Mouse (Mus musculus) limb, embryonic 11.5 days (tissue): ENCODE data around the gene Mpeg1. TPM values are rescaled to one million over a fixed set of nuclear protein-coding genes. Genes with fewer than 3 reads are reported as not detected.

Source experiments
- ATAC-seq: fragments of 200-750 bp; cut with Nextera tagmentation; 2 replicates; pipeline ENCODE4 v1.8.0; 2017; ENCODE audit warnings: low read depth; ENCODE audit not compliant: insufficient number of reproducible peaks, low FRiP score, low TSS enrichment
- DNase-seq: peaks from one replicate; pipeline ENCODE4 v3.0.0-alpha.2; 2015; ENCODE audit warnings: low spot score
- H3K27ac ChIP-seq: fragments of 300-500 bp; sonication (generic); replicated peaks from 2 replicates; pipeline ENCODE4 v1.5.1; 2014; ENCODE audit warnings: low read depth, mild to moderate bottlenecking, low read length
- H3K27me3 ChIP-seq: fragments of 300-500 bp; sonication (generic); 2 replicates; pipeline ENCODE4 v1.6.1; 2014; ENCODE audit warnings: mild to moderate bottlenecking, low read length, mixed read lengths; ENCODE audit not compliant: control insufficient read depth, insufficient read depth
- H3K36me3 ChIP-seq: fragments of 300-500 bp; sonication (generic); 2 replicates; pipeline ENCODE4 v1.6.1; 2014; ENCODE audit warnings: mild to moderate bottlenecking, low read length, moderate library complexity, mixed read lengths; ENCODE audit not compliant: control insufficient read depth, insufficient read depth
- H3K4me1 ChIP-seq: fragments of 300-500 bp; sonication (generic); 2 replicates; pipeline ENCODE4 v1.6.1; 2014; ENCODE audit warnings: low read length, mixed read lengths; ENCODE audit not compliant: control insufficient read depth, insufficient read depth
- H3K4me2 ChIP-seq: fragments of 300-500 bp; sonication (generic); 2 replicates; pipeline ENCODE4 v1.6.1; 2014; ENCODE audit warnings: low read depth, mild to moderate bottlenecking, moderate library complexity; ENCODE audit not compliant: severe bottlenecking
- H3K4me3 ChIP-seq: fragments of 300-500 bp; sonication (generic); 2 replicates; pipeline ENCODE4 v1.5.1; 2014; ENCODE audit warnings: low read depth, low read length
- H3K9ac ChIP-seq: fragments of 300-500 bp; sonication (generic); 2 replicates; pipeline ENCODE4 v1.6.1; 2014; ENCODE audit warnings: mild to moderate bottlenecking, low read length
- H3K9me3 ChIP-seq: fragments of 300-500 bp; sonication (generic); 2 replicates; pipeline ENCODE4 v1.6.1; 2016; ENCODE audit warnings: low read length; ENCODE audit not compliant: control insufficient read depth
- WGBS: fragments of 180-500 bp; shearing (Covaris S2); extraction: QIAGEN DNeasy Blood & Tissue Kit; methylation state at CpG from one replicate; pipeline ENCODE4 v1.1.7; 2014; 5-methylcytosine and 5-hydroxymethylcytosine counted together
- polyA plus RNA-seq: library from polyadenylated mRNA; unstranded; fragments of >200 nt; fragmentation: Nextera tagmentation; extraction: Ambion mirVana; gene quantifications from 2 replicates; pipeline ENCODE4 v1.2.1, GENCODE M21; 2014

The Mpeg1 gene
- 0.10 and 0.17 TPM in 2 replicates for polyA plus RNA-seq

DNA sequence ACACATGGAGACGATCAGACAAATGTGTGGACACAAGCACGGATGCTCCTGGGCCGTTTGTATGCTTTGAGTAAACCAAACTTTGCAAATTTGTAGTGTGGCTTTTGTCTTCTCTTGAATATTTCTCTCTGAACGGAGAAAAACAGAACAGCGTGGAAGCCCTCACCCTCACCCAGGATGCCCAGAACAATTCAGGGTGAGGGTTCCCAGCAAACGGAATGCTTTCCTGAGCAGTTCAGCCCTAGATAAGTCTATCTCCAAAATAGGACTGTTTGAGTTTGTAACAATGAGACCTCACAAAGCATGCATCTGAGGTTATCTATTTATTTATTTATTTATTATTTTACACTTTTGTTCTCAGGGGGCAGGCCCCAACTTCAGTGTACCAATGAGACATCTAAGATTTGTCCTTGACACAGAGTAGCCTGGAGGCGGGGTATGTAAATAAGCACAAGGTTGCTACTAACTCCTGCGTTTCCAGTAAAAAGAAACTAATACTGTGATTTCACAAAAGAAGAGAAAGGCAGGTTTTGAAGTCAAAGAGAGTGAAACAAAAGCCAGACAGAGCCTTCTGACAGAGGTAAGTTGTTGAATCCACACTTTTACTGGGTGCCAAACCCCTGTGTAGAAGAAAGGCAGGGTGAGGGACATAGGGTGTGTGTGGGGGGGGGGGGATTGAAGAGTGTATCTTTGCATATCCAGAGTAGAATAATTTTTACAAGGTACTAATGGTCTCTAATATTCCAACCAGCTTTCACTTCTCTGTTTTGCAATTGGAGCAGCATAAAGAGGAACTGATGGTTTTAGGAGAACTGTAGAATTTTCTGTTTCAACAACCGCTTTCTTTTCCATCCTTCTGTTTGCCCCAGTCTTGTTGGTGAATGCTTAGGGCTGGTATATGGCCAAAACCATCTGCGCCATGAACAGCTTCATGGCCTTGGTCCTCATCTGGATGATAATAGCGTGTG, at the start of gene Mpeg1:
Gene Mpeg1 (plus strand): TSS at position 498 of the 968 bp plus-strand sequence.
- no peak within 1 kb of the TSS for H3K27ac ChIP-seq
- H3K4me1 ChIP-seq, result no peaks in the 10 kb centered on the region
- H3K36me3 ChIP-seq, result no peaks in the 10 kb centered on the region
- ATAC-seq, result no peak
- DNase-seq, result no peak
- no peak within 1 kb of the TSS for H3K4me2 ChIP-seq
- H3K4me3 ChIP-seq, result no peak within 1 kb of the TSS
- no peaks in the 10 kb centered on the region for H3K27me3 ChIP-seq
- no peaks in the 10 kb centered on the region for H3K9me3 ChIP-seq
- no peak within 1 kb of the TSS for H3K9ac ChIP-seq
- WGBS, result 86% methylated on average over 11 of the region's 11 CpGs

DNA sequence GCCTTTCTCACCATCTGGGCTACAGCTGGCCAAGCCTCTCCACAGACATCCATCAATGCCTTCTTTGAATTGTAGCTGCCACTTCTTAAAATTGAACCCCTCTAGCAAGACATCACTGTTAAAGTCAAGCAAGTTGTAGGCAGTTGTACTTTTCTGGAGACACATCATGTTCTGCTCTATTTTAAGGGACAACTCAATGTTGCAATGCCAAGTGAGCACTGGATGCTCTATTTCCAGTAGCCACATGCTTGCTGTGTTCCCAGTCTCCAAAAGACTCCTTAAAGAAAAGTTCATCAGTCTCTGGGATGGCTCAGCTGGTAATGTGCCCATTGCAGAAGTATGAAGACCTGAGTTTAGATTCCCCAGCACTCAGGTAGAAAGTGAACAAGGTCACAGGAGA, 46.8 kb upstream of the Mpeg1 start:
- no peak for DNase-seq
- Histone ChIP-seq H3K27ac (no peak overlapping the region), H3K36me3 (no peaks in the 10 kb centered on the region), H3K27me3 (no peaks in the 10 kb centered on the region), H3K4me2 (no peak overlapping the region), H3K4me1 (no peaks in the 10 kb centered on the region), H3K4me3 (no peak overlapping the region), H3K9me3 (no peaks in the 10 kb centered on the region), H3K9ac (no peak overlapping the region)
- ATAC-seq, result no peak

DNA sequence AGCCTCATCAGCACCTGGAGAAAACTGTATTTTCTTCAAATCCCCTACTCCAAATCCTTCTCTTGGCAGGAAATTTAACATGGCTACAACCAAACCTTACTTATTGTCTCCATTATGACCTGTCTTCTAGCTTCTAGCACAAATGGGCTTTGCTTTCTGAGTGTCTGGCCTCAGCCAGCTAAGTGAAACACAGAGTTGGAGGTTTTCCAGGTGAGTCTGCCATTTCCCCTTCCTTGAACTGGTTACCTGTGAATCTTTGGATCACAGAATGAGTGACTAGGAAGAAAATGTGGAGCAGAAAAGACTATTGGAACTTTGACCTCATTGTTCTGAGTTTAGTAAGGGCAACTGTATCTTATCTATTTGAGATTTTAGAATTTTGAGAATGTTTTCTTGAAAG, 43.2 kb upstream of the Mpeg1 start, which contains the start of gene Olfr1441:
Gene Olfr1441 (plus strand): TSS at position 73 of the 400 bp plus-strand sequence.
- H3K27ac ChIP-seq, result no peak within 1 kb of the TSS
- no peak within 1 kb of the TSS for H3K4me3 ChIP-seq
- no peaks in the 10 kb centered on the region for H3K4me1 ChIP-seq
- DNase-seq (no peak), ATAC-seq (no peak)
- no peak within 1 kb of the TSS for H3K9ac ChIP-seq
- H3K9me3 ChIP-seq, result no peaks in the 10 kb centered on the region
- H3K4me2 ChIP-seq, result no peak within 1 kb of the TSS
- H3K36me3 ChIP-seq, result no peaks in the 10 kb centered on the region
- H3K27me3 ChIP-seq, result no peaks in the 10 kb centered on the region

DNA sequence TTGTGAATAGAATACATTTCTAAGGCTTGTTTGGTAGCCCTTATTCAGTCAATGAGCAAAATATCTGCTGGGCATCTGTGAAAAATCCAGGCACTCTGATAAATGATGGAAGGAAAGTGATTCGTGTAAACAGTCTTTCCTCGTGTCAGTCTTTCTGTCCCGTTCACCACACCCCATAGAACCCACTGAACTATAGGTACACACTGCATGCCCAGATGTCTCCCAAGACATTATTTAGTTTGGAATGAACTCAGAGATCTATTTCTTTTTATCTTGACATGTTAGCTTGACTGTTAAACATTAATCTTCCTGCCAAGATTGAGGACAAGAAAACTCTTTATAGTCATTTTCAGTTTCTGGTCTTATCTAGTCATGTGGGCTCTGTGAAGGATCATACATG, 42.3 kb upstream of the Mpeg1 start:
- no peak for DNase-seq
- WGBS, result 89% methylated on average over 3 of the region's 3 CpGs
- ATAC-seq, result no peak

DNA sequence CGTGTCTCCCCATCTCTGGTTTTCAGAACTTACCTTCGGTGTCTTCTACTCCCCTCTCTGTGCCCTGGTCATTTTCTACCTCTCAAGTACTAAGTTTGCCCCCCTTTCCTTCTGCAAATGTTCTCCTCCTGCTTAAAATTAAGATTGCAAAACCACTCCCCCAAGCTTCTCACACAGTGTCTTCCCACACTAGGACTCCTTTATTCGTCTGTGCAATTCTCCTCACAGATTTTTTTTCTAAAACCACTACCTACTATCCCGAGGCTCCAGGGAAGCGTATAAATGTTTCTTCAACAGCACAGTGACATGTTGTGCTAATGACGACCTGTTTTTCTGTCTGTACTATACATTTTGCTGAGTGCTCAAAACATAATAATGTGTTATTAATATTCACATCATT, 40.0 kb upstream of the Mpeg1 start:
- Histone ChIP-seq H3K27ac (no peak overlapping the region), H3K4me3 (no peak overlapping the region), H3K9me3 (no peaks in the 10 kb centered on the region), H3K4me1 (no peaks in the 10 kb centered on the region), H3K9ac (no peak overlapping the region), H3K36me3 (no peaks in the 10 kb centered on the region), H3K27me3 (no peaks in the 10 kb centered on the region), H3K4me2 (no peak overlapping the region)
- DNase-seq (no peak), ATAC-seq (no peak)
- 80% methylated on average over 6 of the region's 6 CpGs for WGBS

More for the DNA sequence above, 42.3 kb upstream of the Mpeg1 start:
- Histone ChIP-seq H3K27me3 (no peaks in the 10 kb centered on the region), H3K4me1 (no peaks in the 10 kb centered on the region), H3K4me2 (no peak overlapping the region), H3K9me3 (no peaks in the 10 kb centered on the region), H3K4me3 (no peak overlapping the region), H3K36me3 (no peaks in the 10 kb centered on the region), H3K27ac (no peak overlapping the region), H3K9ac (no peak overlapping the region)

DNA sequence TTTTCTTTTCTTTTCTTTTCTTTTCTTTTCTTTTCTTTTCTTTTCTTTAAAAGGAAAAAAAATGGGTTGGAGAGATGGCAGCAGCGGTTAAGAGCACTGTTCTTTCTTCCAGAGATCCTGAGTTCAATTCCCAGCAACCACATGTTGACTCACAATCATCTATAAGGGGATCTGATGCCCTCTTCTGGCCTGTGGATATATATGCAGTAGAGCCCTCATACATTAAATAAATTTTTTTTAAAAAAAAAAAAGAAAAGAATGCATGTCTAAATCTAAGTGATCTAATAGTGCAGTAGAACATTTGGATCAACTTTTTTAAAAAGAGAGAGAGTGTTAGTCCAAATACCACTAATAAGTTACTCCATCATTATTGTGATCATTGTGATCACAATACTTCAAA, 38.9 kb upstream of the Mpeg1 start:
- Histone ChIP-seq H3K27me3 (no peaks in the 10 kb centered on the region), H3K4me1 (no peaks in the 10 kb centered on the region), H3K4me2 (no peak overlapping the region), H3K9me3 (no peaks in the 10 kb centered on the region), H3K27ac (no peak overlapping the region), H3K4me3 (no peak overlapping the region), H3K36me3 (no peaks in the 10 kb centered on the region), H3K9ac (no peak overlapping the region)
- ATAC-seq, result no peak
- no peak for DNase-seq
- 83% methylated on average over 1 of the region's 1 CpGs for WGBS

DNA sequence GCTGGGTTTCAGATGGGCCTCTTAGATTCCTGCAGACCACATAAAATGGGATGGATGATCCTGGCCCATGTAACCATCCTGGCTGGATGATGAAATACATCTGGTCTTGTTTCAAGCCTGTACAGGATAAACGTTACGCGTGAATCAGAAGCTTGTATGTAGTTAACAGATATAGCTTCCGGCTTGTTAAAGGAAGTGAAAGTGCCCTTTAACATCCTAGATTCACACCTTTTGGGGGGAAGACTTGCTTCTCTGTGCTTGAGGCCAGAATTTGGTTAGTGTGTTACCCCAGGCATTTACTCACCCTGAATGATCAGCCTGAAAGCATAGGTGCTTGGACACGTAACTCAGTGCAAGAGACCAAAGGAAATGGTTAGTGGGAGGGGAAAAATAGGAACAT, 33.5 kb upstream of the Mpeg1 start:
- Histone ChIP-seq H3K9me3 (no peaks in the 10 kb centered on the region), H3K36me3 (no peaks in the 10 kb centered on the region)

DNA sequence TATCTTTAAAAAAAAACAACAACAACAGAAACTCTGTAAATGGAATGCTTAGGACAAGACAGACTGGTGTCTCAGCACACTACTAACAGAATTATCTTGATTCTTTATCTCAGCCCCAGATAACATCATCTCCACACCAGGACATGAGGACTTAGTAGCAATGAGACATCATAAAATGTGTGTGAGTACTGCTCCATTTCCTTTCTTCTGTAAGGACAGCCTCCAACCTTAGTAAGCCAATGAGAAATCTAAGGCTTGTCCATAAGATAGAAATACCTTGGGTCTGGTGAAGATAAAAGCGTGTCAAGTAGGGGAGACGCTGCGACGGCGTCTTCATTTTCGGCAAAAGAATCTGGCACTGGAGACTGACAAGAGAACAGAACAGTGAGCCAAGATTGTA, 33.0 kb upstream of the Mpeg1 start, which contains the start of gene Pfpl:
Gene Pfpl (plus strand): TSS at position 301 of the 400 bp plus-strand sequence.
- Histone ChIP-seq H3K4me1 (no peaks in the 10 kb centered on the region), H3K27ac (no peak within 1 kb of the TSS), H3K36me3 (no peaks in the 10 kb centered on the region), H3K4me3 (no peak within 1 kb of the TSS), H3K9ac (no peak within 1 kb of the TSS), H3K27me3 (no peaks in the 10 kb centered on the region), H3K9me3 (no peaks in the 10 kb centered on the region), H3K4me2 (no peak within 1 kb of the TSS)
- ATAC-seq (no peak), DNase-seq (no peak)
- 92% methylated on average over 6 of the region's 6 CpGs for WGBS

More for the DNA sequence above, 33.5 kb upstream of the Mpeg1 start:
- Histone ChIP-seq H3K4me2 (no peak overlapping the region), H3K4me1 (no peaks in the 10 kb centered on the region), H3K9ac (no peak overlapping the region), H3K4me3 (no peak overlapping the region), H3K27me3 (no peaks in the 10 kb centered on the region), H3K27ac (no peak overlapping the region)
- DNase-seq (no peak), ATAC-seq (no peak)
- 86% methylated on average over 5 of the region's 5 CpGs for WGBS
